Mouse (Mus musculus) liver, adult 2 months (tissue): Measurements from ENCODE around the gene Zfp91.

ENCODE experiments used
- CTCF ChIP-seq: fragments of 200-500 bp; IDR thresholded peaks from 2 replicates; pipeline ENCODE4 v1.5.1; 2011; ENCODE audit warnings: low read depth, low read length, control low read depth
- POLR2A ChIP-seq: fragments of 200-500 bp; IDR thresholded peaks from 2 replicates; pipeline ENCODE4 v1.6.1; 2011; ENCODE audit warnings: low read length, control low read depth; ENCODE audit not compliant: insufficient read depth; ENCODE audit errors: extremely low read depth

- TF ChIP-seq CTCF = no peak
- TF ChIP-seq POLR2A = no peak
These were observed 64.0 kb downstream of the Zfp91 start for GRCm38 (mm10) chr19:12731950-12732349.
